ENCODE assay signal across 9 mouse cellular contexts in genomic region chr8:47287201-47287621, GRCm38 (mm10).
DNase-seq lines count a peak whose midpoint lies in the region; ATAC-seq lines count a peak whose summit lies in the region.
"Had no signal": no experiment of that assay in that cellular context is flagged by ENCODE, and none has a peak within 500 bp of the region (broad histone marks: within the 10 kb centered on the region; RNA-seq: fewer than 3 reads in every experiment).

No protein-coding gene starts in this region.

- peak overlapping the region; percentile 89 for H3K4me2 ChIP-seq in limb, embryonic 15.5 days

- peak; percentile 38; the same call in 1 of the 2 replicates for ATAC-seq in limb, embryonic 15.5 days (ENCODE audit: insufficient number of reproducible peaks, low FRiP score, low TSS enrichment, low read depth)
- ATAC-seq: Patski had no signal

- H3K4me1 ChIP-seq in hindbrain, embryonic 10.5 days (replicated peaks), result peaks cover 73% of the 10 kb centered on the region
- H3K4me1 ChIP-seq in limb, embryonic 15.5 days, result peaks cover 36% of the 10 kb centered on the region

- H3K9me3 ChIP-seq in hindbrain, embryonic 10.5 days, result no peaks in the 10 kb centered on the region
- no peaks in the 10 kb centered on the region for H3K9me3 ChIP-seq in limb, embryonic 15.5 days

- peaks cover 9% of the 10 kb centered on the region; the same call in 1 of the 2 replicates for H3K27me3 ChIP-seq in hindbrain, embryonic 10.5 days (ENCODE audit: insufficient read depth, poor library complexity, severe bottlenecking)
- no peaks in the 10 kb centered on the region for H3K27me3 ChIP-seq in limb, embryonic 15.5 days
- H3K27me3 ChIP-seq: Patski had no signal

- peak overlapping the region; percentile 88 for H3K9ac ChIP-seq in limb, embryonic 15.5 days

- peak; percentile 16 to 19 for DNase-seq in kidney, postnatal 4 days
- no peak for DNase-seq in kidney, postnatal 36 days
- DNase-seq in cerebellum, postnatal 36 days, result peak; percentile 43 to 58
- DNase-seq in hindbrain, embryonic 10.5 days (ENCODE audit: low spot score), result peak; percentile 55
- peak; percentile 37 to 47 for DNase-seq in right cerebral cortex, postnatal 36 days (ENCODE audit: low spot score in 2 of 2)
- DNase-seq in thymus, postnatal 25 days, result no peak
- DNase-seq in lung, postnatal 25 days (ENCODE audit: low spot score), result no peak

- 1% methylated on average over 16 of the region's 16 CpGs for WGBS in hindbrain, embryonic 10.5 days
- WGBS in limb, embryonic 15.5 days, result 4% methylated on average over 16 of the region's 16 CpGs

- H3K36me3 ChIP-seq in hindbrain, embryonic 10.5 days, result peaks cover 2% of the 10 kb centered on the region; the same call in 1 of the 2 replicates
- H3K36me3 ChIP-seq in limb, embryonic 15.5 days, result no peaks in the 10 kb centered on the region

- peak overlapping the region; percentile 91 for H3K4me3 ChIP-seq in hindbrain, embryonic 10.5 days
- H3K4me3 ChIP-seq in limb, embryonic 15.5 days, result peak overlapping the region; percentile 84

- H3K27ac ChIP-seq in hindbrain, embryonic 10.5 days, result peak overlapping the region; percentile 99
- H3K27ac ChIP-seq in limb, embryonic 15.5 days, result peak overlapping the region; percentile 87

Comparison
In these comparisons a context has a peak if more than half of its experiments do, and no peak if none do; other contexts are left out.
1. DNase-seq: peak in kidney, postnatal 4 days (2 of 2), cerebellum, postnatal 36 days (2 of 2), hindbrain, embryonic 10.5 days (single experiment) and right cerebral cortex, postnatal 36 days (2 of 2); none in kidney, postnatal 36 days (0 of 2), thymus, postnatal 25 days (single experiment) and lung, postnatal 25 days (single experiment).